Mouse (Mus musculus) lung, embryonic 15.5 days (tissue): ENCODE measurements at regions not wholly inside any gene's neighbourhood (a gene's known extent, or its start where the extent isn't known, plus 50 kb on each side); places are given as distances from the start of the nearest gene placed in this dataset.

ENCODE experiments used
- ATAC-seq: fragments of 200-750 bp; cut with Nextera tagmentation; 2 replicates; pipeline ENCODE4 v1.8.0; 2017; ENCODE audit warnings: moderate number of reproducible peaks, borderline replicate concordance; ENCODE audit not compliant: low FRiP score, low TSS enrichment; ENCODE audit errors: extremely low read depth
- H3K27ac ChIP-seq: fragments of 300-500 bp; sonication (generic); 2 replicates; pipeline ENCODE4 v1.5.1; 2015; ENCODE audit warnings: moderate library complexity, mild to moderate bottlenecking, inconsistent platforms
- H3K27me3 ChIP-seq: fragments of 300-500 bp; sonication (generic); 2 replicates; pipeline ENCODE4 v1.6.1; 2015; ENCODE audit warnings: inconsistent platforms
- H3K36me3 ChIP-seq: fragments of 300-500 bp; sonication (generic); 2 replicates; pipeline ENCODE4 v1.6.1; 2015; ENCODE audit warnings: inconsistent platforms
- H3K4me1 ChIP-seq: fragments of 300-500 bp; sonication (generic); 2 replicates; pipeline ENCODE4 v1.6.1; 2015; ENCODE audit warnings: inconsistent platforms
- H3K4me2 ChIP-seq: fragments of 300-500 bp; sonication (generic); 2 replicates; pipeline ENCODE4 v1.6.1; 2015; ENCODE audit warnings: inconsistent platforms, mild to moderate bottlenecking, moderate library complexity
- H3K4me3 ChIP-seq: fragments of 300-500 bp; sonication (generic); 2 replicates; pipeline ENCODE4 v1.5.1; 2015; ENCODE audit warnings: mild to moderate bottlenecking, inconsistent platforms
- H3K9ac ChIP-seq: fragments of 300-500 bp; sonication (generic); 2 replicates; pipeline ENCODE4 v1.6.1; 2015; ENCODE audit warnings: inconsistent platforms
- H3K9me3 ChIP-seq: fragments of 300-500 bp; sonication (generic); 2 replicates; pipeline ENCODE4 v1.6.1; 2016; ENCODE audit warnings: inconsistent platforms
- WGBS: fragments of 180-500 bp; shearing (Covaris S2); methylation state at CpG from one replicate; pipeline ENCODE4 v1.1.7; 2015; 5-methylcytosine and 5-hydroxymethylcytosine counted together

DNA sequence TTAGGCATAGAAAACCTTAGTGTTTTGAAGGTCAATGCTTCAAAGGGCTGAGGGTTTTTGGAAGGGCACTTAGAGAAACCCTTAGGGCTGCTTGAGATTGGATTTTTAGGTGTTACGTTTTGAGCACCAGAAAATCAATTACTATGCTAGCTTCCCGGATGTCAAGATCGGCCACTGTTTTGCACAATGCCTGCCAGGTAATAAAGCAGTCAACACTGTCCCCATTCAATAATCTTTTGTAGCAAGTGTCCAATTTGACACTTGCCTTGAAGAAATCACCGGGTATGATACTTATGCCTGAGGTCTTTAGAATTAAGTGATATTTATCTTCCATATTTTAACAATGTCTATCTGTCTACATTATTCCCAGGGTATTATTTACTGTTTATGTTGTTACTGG, 403.0 kb upstream of the Sel1l start:
- Histone ChIP-seq H3K27me3 (no peaks in the 10 kb centered on the region), H3K4me3 (no peak overlapping the region), H3K9me3 (no peaks in the 10 kb centered on the region), H3K36me3 (no peaks in the 10 kb centered on the region), H3K27ac (no peak overlapping the region), H3K4me1 (no peaks in the 10 kb centered on the region), H3K4me2 (no peak overlapping the region), H3K9ac (no peak overlapping the region)
- WGBS = 70% methylated on average over 4 of the region's 4 CpGs
- no peak for ATAC-seq

DNA sequence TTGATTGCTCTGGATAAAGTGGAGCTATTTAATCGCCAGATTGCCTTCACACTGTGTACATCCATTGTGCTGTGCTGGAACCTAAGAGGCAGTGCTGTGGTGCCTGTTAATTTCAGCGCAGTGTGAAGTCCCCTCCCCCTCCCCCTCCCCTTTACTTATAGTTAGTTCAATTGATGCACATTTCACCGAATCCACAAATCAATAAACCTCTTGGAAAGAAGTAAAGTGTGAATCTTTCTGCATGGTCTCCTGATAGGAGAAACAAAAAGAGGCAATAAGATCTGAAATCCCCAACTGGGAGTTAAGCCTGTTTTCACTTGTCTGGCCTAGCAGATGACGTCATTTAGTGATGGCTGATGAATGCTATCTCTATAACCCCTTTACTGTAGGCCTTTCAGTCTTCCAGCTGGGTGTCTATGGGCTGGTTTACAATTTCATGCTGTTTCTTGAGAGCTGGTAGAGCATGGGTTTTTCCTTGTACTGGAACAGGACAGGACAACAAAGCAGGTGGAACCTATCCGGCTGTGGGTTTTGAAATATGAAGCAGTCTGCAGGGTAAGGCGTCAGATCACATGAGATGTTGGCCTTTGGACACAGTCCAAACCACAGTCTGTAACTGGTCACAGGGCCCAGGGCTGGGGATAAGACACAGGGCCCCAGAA, 398.0 kb upstream of the Sel1l start:
- no peaks in the 10 kb centered on the region for H3K27me3 ChIP-seq
- no peak for ATAC-seq
- 46% methylated on average over 6 of the region's 6 CpGs for WGBS

GRCm38 (mm10) chr12:92239956-92240699, 391.2 kb upstream of the Sel1l start:
- 74% methylated on average over 5 of the region's 5 CpGs for WGBS
- ATAC-seq = no peak
- Histone ChIP-seq H3K9ac (no peak overlapping the region), H3K4me2 (no peak overlapping the region), H3K27ac (no peak overlapping the region), H3K36me3 (no peaks in the 10 kb centered on the region), H3K4me3 (no peak overlapping the region), H3K9me3 (no peaks in the 10 kb centered on the region), H3K27me3 (no peaks in the 10 kb centered on the region), H3K4me1 (no peaks in the 10 kb centered on the region)

More for the DNA sequence above, 398.0 kb upstream of the Sel1l start:
- no peaks in the 10 kb centered on the region for H3K36me3 ChIP-seq
- no peak overlapping the region for H3K9ac ChIP-seq
- no peak overlapping the region for H3K27ac ChIP-seq
- no peaks in the 10 kb centered on the region for H3K4me1 ChIP-seq
- H3K4me2 ChIP-seq = no peak overlapping the region
- no peak overlapping the region for H3K4me3 ChIP-seq
- H3K9me3 ChIP-seq = no peaks in the 10 kb centered on the region

GRCm38 (mm10) chr12:92233650-92234408, 384.9 kb upstream of the Sel1l start:
- no peak overlapping the region for H3K27ac ChIP-seq
- H3K36me3 ChIP-seq = no peaks in the 10 kb centered on the region
- 80% methylated on average over 3 of the region's 3 CpGs for WGBS
- no peaks in the 10 kb centered on the region for H3K4me1 ChIP-seq
- H3K4me2 ChIP-seq = no peak overlapping the region
- no peak for ATAC-seq
- H3K9ac ChIP-seq = no peak overlapping the region
- H3K27me3 ChIP-seq = no peaks in the 10 kb centered on the region
- H3K4me3 ChIP-seq = no peak overlapping the region
- no peaks in the 10 kb centered on the region for H3K9me3 ChIP-seq

GRCm38 (mm10) chr12:92228585-92228984, 379.6 kb upstream of the Sel1l start:
- H3K9ac ChIP-seq = no peak overlapping the region
- no peaks in the 10 kb centered on the region for H3K27me3 ChIP-seq
- no peak overlapping the region for H3K4me3 ChIP-seq
- H3K9me3 ChIP-seq = no peaks in the 10 kb centered on the region
- no peak overlapping the region for H3K4me2 ChIP-seq
- H3K36me3 ChIP-seq = no peaks in the 10 kb centered on the region
- no peaks in the 10 kb centered on the region for H3K4me1 ChIP-seq
- no peak overlapping the region for H3K27ac ChIP-seq
- WGBS = 89% methylated on average over 4 of the region's 4 CpGs
- no peak for ATAC-seq

DNA sequence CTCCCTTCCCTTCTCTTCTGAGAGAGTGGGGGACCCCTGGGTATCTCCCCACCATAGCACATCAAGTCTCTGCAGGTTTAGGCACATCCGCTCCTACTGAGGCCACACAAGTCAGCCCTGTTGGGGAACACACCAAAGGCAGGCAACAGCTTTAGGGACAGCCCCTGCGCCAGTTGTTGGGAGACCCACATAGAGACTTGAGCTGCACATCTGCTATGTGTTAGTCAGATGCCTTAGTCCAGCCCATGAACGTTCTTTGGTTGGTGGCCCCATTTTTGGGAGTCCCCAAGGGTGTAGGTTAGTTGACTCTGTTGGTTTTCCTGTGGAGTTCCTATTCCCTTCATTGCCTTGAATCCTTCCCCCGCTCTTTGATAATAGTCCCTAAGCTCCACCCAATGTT, 354.4 kb upstream of the Sel1l start:
- no peak overlapping the region for H3K4me2 ChIP-seq
- no peak overlapping the region for H3K9ac ChIP-seq
- ATAC-seq = no peak
- H3K4me3 ChIP-seq = no peak overlapping the region
- no peaks in the 10 kb centered on the region for H3K4me1 ChIP-seq
- H3K27me3 ChIP-seq = no peaks in the 10 kb centered on the region
- WGBS = 83% methylated on average over 4 of the region's 4 CpGs
- H3K27ac ChIP-seq = no peak overlapping the region
- no peaks in the 10 kb centered on the region for H3K9me3 ChIP-seq
- no peaks in the 10 kb centered on the region for H3K36me3 ChIP-seq

- Histone ChIP-seq H3K4me3 (no peak overlapping the region), H3K9ac (no peak overlapping the region), H3K36me3 (no peaks in the 10 kb centered on the region), H3K4me1 (no peaks in the 10 kb centered on the region), H3K4me2 (no peak overlapping the region), H3K9me3 (no peaks in the 10 kb centered on the region), H3K27ac (no peak overlapping the region), H3K27me3 (no peaks in the 10 kb centered on the region)
- ATAC-seq = no peak
- WGBS = 50% methylated on average over 1 of the region's 1 CpGs
Measured at GRCm38 (mm10) chr12:92200602-92201001, 351.6 kb upstream of the Sel1l start.

DNA sequence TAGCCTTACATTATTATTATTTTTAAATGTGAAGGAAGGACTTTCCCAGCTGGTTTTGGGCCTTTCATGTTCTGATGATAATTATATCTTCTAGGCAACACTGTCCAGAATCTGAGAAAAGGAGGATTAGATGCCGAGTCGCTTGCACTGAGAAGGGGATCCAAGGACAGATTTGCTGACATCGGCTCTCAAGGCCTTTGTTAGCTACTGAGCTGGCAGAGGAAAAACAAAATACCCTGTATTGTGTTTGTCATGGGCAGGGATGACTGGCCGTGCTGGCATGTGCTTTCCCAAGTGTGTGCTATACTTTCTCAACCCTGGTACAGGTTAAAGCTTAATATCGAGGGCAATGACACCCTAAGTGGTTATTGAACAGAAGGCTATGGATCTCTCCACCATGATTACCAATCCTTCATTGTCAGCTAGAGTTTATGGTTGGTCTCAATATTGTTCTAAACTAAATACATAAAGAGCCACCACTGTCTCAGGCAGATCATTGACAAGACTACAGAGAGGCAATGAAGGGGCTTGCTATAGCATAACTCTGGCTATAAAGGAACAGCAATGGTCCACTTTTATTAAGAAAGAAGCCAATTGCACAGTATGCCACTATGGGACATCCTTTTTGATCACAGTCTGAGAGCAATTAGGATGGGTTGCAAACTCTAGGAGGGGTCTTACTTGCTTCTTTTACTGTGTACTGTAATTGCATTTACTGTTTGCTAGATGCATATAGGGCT, 350.0 kb upstream of the Sel1l start:
- Histone ChIP-seq H3K27ac (no peak overlapping the region), H3K36me3 (no peaks in the 10 kb centered on the region), H3K9ac (no peak overlapping the region), H3K4me1 (no peaks in the 10 kb centered on the region), H3K27me3 (no peaks in the 10 kb centered on the region), H3K9me3 (no peaks in the 10 kb centered on the region), H3K4me3 (no peak overlapping the region), H3K4me2 (no peak overlapping the region)
- 79% methylated on average over 5 of the region's 5 CpGs for WGBS
- no peak for ATAC-seq

GRCm38 (mm10) chr12:92193934-92194685, 345.2 kb upstream of the Sel1l start:
- no peaks in the 10 kb centered on the region for H3K36me3 ChIP-seq
- H3K4me1 ChIP-seq = no peaks in the 10 kb centered on the region
- no peak overlapping the region for H3K9ac ChIP-seq
- no peaks in the 10 kb centered on the region for H3K27me3 ChIP-seq
- H3K4me3 ChIP-seq = no peak overlapping the region
- ATAC-seq = no peak
- H3K4me2 ChIP-seq = no peak overlapping the region
- H3K9me3 ChIP-seq = no peaks in the 10 kb centered on the region
- WGBS = 52% methylated on average over 6 of the region's 6 CpGs
- no peak overlapping the region for H3K27ac ChIP-seq

DNA sequence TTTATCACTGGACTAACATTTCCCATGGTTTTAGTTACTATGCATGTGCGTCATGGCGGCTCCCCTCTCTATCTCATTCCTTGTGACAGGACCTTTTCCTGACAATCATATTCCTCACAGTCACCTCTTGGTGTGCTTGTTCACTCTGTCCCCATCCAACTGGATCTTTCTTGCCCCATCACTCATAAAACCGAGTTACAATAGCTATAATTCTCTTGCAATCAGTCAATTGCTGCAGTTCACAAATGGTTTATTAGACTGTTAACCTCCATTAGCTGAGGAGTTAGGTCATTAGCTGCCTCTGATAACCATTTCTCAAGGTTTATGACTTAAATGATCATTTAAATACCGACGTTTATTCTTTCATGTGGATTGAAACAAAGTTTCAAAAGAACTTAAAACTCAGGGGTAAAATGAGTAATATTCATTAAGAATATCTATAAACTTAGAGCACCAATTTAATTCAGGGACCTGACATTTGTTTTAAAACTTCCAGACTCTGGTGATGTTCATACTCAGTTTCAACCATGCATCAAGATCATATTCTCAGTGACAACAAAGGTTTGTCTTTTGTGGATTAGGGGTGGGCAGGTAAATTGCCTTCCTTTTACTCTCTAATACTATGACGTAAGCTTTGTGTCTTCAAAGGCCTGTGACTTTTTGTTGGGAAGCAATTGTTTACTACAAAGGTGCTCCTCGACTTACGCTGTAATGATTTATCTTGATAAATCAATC, 344.4 kb upstream of the Sel1l start:
- Histone ChIP-seq H3K4me3 (no peak overlapping the region), H3K4me2 (no peak overlapping the region), H3K27me3 (no peaks in the 10 kb centered on the region), H3K27ac (no peak overlapping the region), H3K9ac (no peak overlapping the region), H3K36me3 (no peaks in the 10 kb centered on the region), H3K4me1 (no peaks in the 10 kb centered on the region), H3K9me3 (no peaks in the 10 kb centered on the region)
- no peak for ATAC-seq
- WGBS = 78% methylated on average over 8 of the region's 8 CpGs

- no peak for ATAC-seq
- no peaks in the 10 kb centered on the region for H3K36me3 ChIP-seq
- H3K27ac ChIP-seq = no peak overlapping the region
- no peaks in the 10 kb centered on the region for H3K4me1 ChIP-seq
- H3K9me3 ChIP-seq = no peaks in the 10 kb centered on the region
- H3K4me2 ChIP-seq = no peak overlapping the region
- H3K9ac ChIP-seq = no peak overlapping the region
- no peak overlapping the region for H3K4me3 ChIP-seq
- no peaks in the 10 kb centered on the region for H3K27me3 ChIP-seq
Measured at GRCm38 (mm10) chr12:92189022-92189421, 340.1 kb upstream of the Sel1l start.
